Mouse (Mus musculus): ENCODE data around the gene Olfr484. TPM values are rescaled to one million over a fixed set of nuclear protein-coding genes. Genes with fewer than 3 reads are reported as not detected.
"Not testable (repeated sequence)": the region's sequence is repeated elsewhere in the genome, so short reads cannot be mapped to it uniquely, and the experiment has no call there.

Gene Olfr484
- polyA plus RNA-seq (2012; rRNA removed): not detected in 2 replicates

DNA sequence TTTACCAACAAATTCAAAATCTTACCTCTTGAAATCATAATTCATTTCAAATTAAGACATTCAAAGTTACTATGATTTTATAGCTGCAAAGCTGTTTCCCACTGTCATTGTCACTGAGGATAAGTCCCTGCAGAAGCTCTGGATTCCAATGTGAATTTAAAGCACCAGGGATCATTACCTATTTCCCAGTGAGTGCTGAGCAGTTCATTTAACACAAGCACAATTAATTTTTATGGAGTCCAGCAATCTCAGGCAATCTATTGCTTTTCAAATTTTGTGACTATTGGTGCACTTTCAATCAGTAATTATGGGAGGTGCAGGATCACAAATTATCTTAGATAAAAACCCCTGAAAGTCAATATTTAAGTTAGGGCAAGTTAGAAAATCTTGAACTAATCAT lies at the start of gene Olfr484:
Olfr484 (minus strand) TSS at position 101 of the 400 bp plus-strand sequence.
- TF ChIP-seq CTCF (IDR thresholded peaks at IDR 0.05; ENCODE audit: extremely low read depth, insufficient read depth, low read length): no peak
- TF ChIP-seq POLR2A (IDR thresholded peaks at IDR 0.05; ENCODE audit: extremely low read depth, insufficient read depth, low read length): no peak
- H3K4me1 ChIP-seq (ENCODE audit: control insufficient read depth, insufficient read depth, low read length): no peaks in the 10 kb centered on the region
- H3K27ac ChIP-seq (ENCODE audit: insufficient read depth, low read length): no peak within 1 kb of the TSS
- H3K4me3 ChIP-seq (ENCODE audit: insufficient read depth, low read length): no peak within 1 kb of the TSS

- H3K27ac ChIP-seq (ENCODE audit: insufficient read depth, low read length); H3K4me1 ChIP-seq (ENCODE audit: control insufficient read depth, insufficient read depth, low read length); H3K4me3 ChIP-seq (ENCODE audit: insufficient read depth, low read length): not testable (repeated sequence)
Observed at GRCm38 (mm10) chr7:108172642-108173041, 45.4 kb upstream of the Olfr484 start, which contains the start of gene Olfr486. TSS of gene Olfr486 (minus strand) at chr7:108172742.

- Histone ChIP-seq H3K27ac (ENCODE audit: insufficient read depth, low read length) (no peak within 1 kb of the TSS), H3K4me3 (ENCODE audit: insufficient read depth, low read length) (no peak within 1 kb of the TSS), H3K4me1 (ENCODE audit: control insufficient read depth, insufficient read depth, low read length) (no peaks in the 10 kb centered on the region)
- TF ChIP-seq CTCF (IDR thresholded peaks at IDR 0.05; ENCODE audit: extremely low read depth, insufficient read depth, low read length) (no peak), POLR2A (IDR thresholded peaks at IDR 0.05; ENCODE audit: extremely low read depth, insufficient read depth, low read length) (no peak)
Observed at GRCm38 (mm10) chr7:108159771-108160170, 32.5 kb upstream of the Olfr484 start, which contains the start of gene Olfr485. TSS of gene Olfr485 (minus strand) at chr7:108159871.

GRCm38 (mm10) chr7:108121416-108121815 lies 5.8 kb downstream of the Olfr484 start:
- TF ChIP-seq CTCF (IDR thresholded peaks at IDR 0.05; ENCODE audit: extremely low read depth, insufficient read depth, low read length) (no peak), POLR2A (IDR thresholded peaks at IDR 0.05; ENCODE audit: extremely low read depth, insufficient read depth, low read length) (no peak)

DNA sequence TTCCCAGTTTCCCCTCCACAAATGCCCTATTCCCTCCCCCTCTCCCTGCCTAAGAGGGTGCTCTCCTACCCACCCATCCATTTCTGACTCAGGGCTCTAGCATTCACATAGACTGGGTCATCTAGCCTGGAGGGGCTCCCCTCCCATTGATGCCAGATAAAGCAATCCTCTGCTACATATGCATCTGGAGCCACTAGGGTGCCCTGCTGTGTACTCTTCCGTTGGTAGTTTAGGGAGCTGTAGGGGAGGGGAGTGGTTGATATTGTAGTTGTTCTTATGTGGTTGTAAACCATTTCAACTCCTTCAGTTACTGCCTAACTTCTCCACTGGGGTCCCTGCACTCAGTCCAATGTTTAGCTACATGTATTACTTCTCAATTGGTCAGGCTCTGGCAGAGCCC lies 6.6 kb downstream of the Olfr484 start:
- H3K4me3 ChIP-seq (ENCODE audit: insufficient read depth, low read length): no peak overlapping the region
- TF ChIP-seq CTCF (IDR thresholded peaks at IDR 0.05; ENCODE audit: extremely low read depth, insufficient read depth, low read length) (no peak), POLR2A (IDR thresholded peaks at IDR 0.05; ENCODE audit: extremely low read depth, insufficient read depth, low read length) (no peak)
- H3K4me1 ChIP-seq (ENCODE audit: control insufficient read depth, insufficient read depth, low read length): no peaks in the 10 kb centered on the region
- no peak overlapping the region for H3K27ac ChIP-seq (ENCODE audit: insufficient read depth, low read length)

More at GRCm38 (mm10) chr7:108121416-108121815, 5.8 kb downstream of the Olfr484 start:
- Histone ChIP-seq H3K4me1 (ENCODE audit: control insufficient read depth, insufficient read depth, low read length) (no peaks in the 10 kb centered on the region), H3K4me3 (ENCODE audit: insufficient read depth, low read length) (no peak overlapping the region), H3K27ac (ENCODE audit: insufficient read depth, low read length) (no peak overlapping the region)

GRCm38 (mm10) chr7:108100549-108100948 lies 26.7 kb downstream of the Olfr484 start, which contains the start of gene Olfr483:
TSS of gene Olfr483 (plus strand) at chr7:108100849.
- TF ChIP-seq POLR2A (IDR thresholded peaks at IDR 0.05; ENCODE audit: extremely low read depth, insufficient read depth, low read length): no peak
- no peak for TF ChIP-seq CTCF (IDR thresholded peaks at IDR 0.05; ENCODE audit: extremely low read depth, insufficient read depth, low read length)
- Histone ChIP-seq H3K4me3 (ENCODE audit: insufficient read depth, low read length) (no peak within 1 kb of the TSS), H3K27ac (ENCODE audit: insufficient read depth, low read length) (no peak within 1 kb of the TSS), H3K4me1 (ENCODE audit: control insufficient read depth, insufficient read depth, low read length) (no peaks in the 10 kb centered on the region)

- TF ChIP-seq POLR2A (IDR thresholded peaks at IDR 0.05; ENCODE audit: extremely low read depth, insufficient read depth, low read length) (no peak), CTCF (IDR thresholded peaks at IDR 0.05; ENCODE audit: extremely low read depth, insufficient read depth, low read length) (no peak)
- no peak within 1 kb of the TSS for H3K4me3 ChIP-seq (ENCODE audit: insufficient read depth, low read length)
- H3K27ac ChIP-seq (ENCODE audit: insufficient read depth, low read length): no peak within 1 kb of the TSS
- no peaks in the 10 kb centered on the region for H3K4me1 ChIP-seq (ENCODE audit: control insufficient read depth, insufficient read depth, low read length)
Observed at GRCm38 (mm10) chr7:108097486-108097885, 29.8 kb downstream of the Olfr484 start, which contains the start of gene Olfr482. TSS of gene Olfr482 (minus strand) at chr7:108097586.

DNA sequence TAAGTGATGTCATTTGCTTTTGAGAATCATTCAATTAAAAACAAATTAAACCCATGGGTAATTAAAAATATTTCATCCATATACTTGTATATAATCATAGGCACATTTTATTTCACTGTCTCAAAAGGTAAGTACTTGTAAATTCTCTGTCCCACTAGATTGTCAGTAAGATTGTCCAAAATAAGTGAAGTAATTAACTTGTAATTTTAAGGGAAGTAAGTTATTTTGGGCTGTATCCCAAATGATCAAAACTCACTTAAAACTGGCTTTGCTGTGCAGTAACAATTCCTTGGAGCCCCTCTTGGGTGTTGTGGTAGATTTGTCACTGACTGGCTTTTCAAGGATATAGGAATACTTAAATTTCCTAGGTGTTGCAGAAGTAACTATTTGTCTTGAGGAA lies 47.7 kb downstream of the Olfr484 start, which contains the start of gene Olfr481:
Olfr481 (plus strand) TSS at position 301 of the 400 bp plus-strand sequence.
- H3K27ac ChIP-seq (ENCODE audit: insufficient read depth, low read length): no peak within 1 kb of the TSS
- no peak within 1 kb of the TSS for H3K4me3 ChIP-seq (ENCODE audit: insufficient read depth, low read length)
- TF ChIP-seq CTCF (IDR thresholded peaks at IDR 0.05; ENCODE audit: extremely low read depth, insufficient read depth, low read length): no peak
- TF ChIP-seq POLR2A (IDR thresholded peaks at IDR 0.05; ENCODE audit: extremely low read depth, insufficient read depth, low read length): no peak
- no peaks in the 10 kb centered on the region for H3K4me1 ChIP-seq (ENCODE audit: control insufficient read depth, insufficient read depth, low read length)

Other genes starting within 250 kb of the Olfr484 start
- not detected in 2 replicates for gene Olfr472, start 229.5 kb downstream of the Olfr484 start, polyA plus RNA-seq (2012; rRNA removed)
- gene Olfr473, start 197.0 kb downstream of the Olfr484 start, polyA plus RNA-seq (2012; rRNA removed): not detected in 2 replicates
- gene Olfr474, start 172.8 kb downstream of the Olfr484 start, polyA plus RNA-seq (2012; rRNA removed): not detected in 2 replicates
- gene Olfr476, start 162.6 kb downstream of the Olfr484 start, polyA plus RNA-seq (2012; rRNA removed): not detected in 2 replicates
- gene Olfr477, start 140.8 kb downstream of the Olfr484 start, polyA plus RNA-seq (2012; rRNA removed): not detected in 2 replicates
- not detected in 2 replicates for gene Olfr478, start 93.5 kb downstream of the Olfr484 start, polyA plus RNA-seq (2012; rRNA removed)
- gene Olfr479, start 76.8 kb downstream of the Olfr484 start, polyA plus RNA-seq (2012; rRNA removed): not detected in 2 replicates
- gene Olfr480, start 60.1 kb downstream of the Olfr484 start, polyA plus RNA-seq (2012; rRNA removed): not detected in 2 replicates
- not detected in 2 replicates for gene Olfr481, start 47.6 kb downstream of the Olfr484 start, polyA plus RNA-seq (2012; rRNA removed)
- not detected in 2 replicates for gene Olfr482, start 29.9 kb downstream of the Olfr484 start, polyA plus RNA-seq (2012; rRNA removed)
- not detected in 2 replicates for gene Olfr483, start 26.6 kb downstream of the Olfr484 start, polyA plus RNA-seq (2012; rRNA removed)
- not detected in 2 replicates for gene Olfr485, start 32.4 kb upstream of the Olfr484 start, polyA plus RNA-seq (2012; rRNA removed)
- not detected in 2 replicates for gene Olfr486, start 45.3 kb upstream of the Olfr484 start, polyA plus RNA-seq (2012; rRNA removed)
- not detected in 2 replicates for gene Olfr487, start 87.2 kb upstream of the Olfr484 start, polyA plus RNA-seq (2012; rRNA removed)
- not detected in 2 replicates for gene Olfr488, start 130.9 kb upstream of the Olfr484 start, polyA plus RNA-seq (2012; rRNA removed)
- not detected in 2 replicates for gene Olfr490, start 161.5 kb upstream of the Olfr484 start, polyA plus RNA-seq (2012; rRNA removed)
- gene Olfr491, start 186.0 kb upstream of the Olfr484 start, polyA plus RNA-seq (2012; rRNA removed): not detected in 2 replicates
- not detected in 2 replicates for gene Olfr492, start 196.2 kb upstream of the Olfr484 start, polyA plus RNA-seq (2012; rRNA removed)
- not detected in 2 replicates for gene Olfr493, start 219.5 kb upstream of the Olfr484 start, polyA plus RNA-seq (2012; rRNA removed)
- gene Olfr494, start 237.9 kb upstream of the Olfr484 start, polyA plus RNA-seq (2012; rRNA removed): not detected in 2 replicates

Measured in cortical plate, adult 2 months (tissue).